Mouse (Mus musculus) heart, embryonic 12.5 days (tissue): ENCODE measurements around the gene Mettl21a. TPM values are rescaled to one million over a fixed set of nuclear protein-coding genes. Genes with fewer than 3 reads are reported as not detected.
A peak's percentile ranks its signal among the peaks of the same experiment; 100 is the strongest.
"Not testable (repeated sequence)": the region's sequence is repeated elsewhere in the genome, so short reads cannot be mapped to it uniquely, and the experiment has no call there.

Experiments used
- ATAC-seq: fragments of 200-750 bp; cut with Nextera tagmentation; 2 replicates; pipeline ENCODE4 v1.8.0; 2017; ENCODE audit warnings: moderate TSS enrichment, moderate library complexity; ENCODE audit not compliant: insufficient number of reproducible peaks, low FRiP score
- H3K27ac ChIP-seq: fragments of 300-500 bp; sonication (generic); 2 replicates; pipeline ENCODE4 v1.5.1; 2016; ENCODE audit warnings: mild to moderate bottlenecking, moderate library complexity; ENCODE audit not compliant: poor library complexity, severe bottlenecking
- H3K27me3 ChIP-seq: fragments of 300-500 bp; sonication (generic); replicated peaks from 2 replicates; pipeline ENCODE4 v1.6.1; 2016; ENCODE audit warnings: mild to moderate bottlenecking, moderate library complexity
- H3K36me3 ChIP-seq: fragments of 300-500 bp; sonication (generic); 2 replicates; pipeline ENCODE4 v1.6.1; 2016; ENCODE audit warnings: mild to moderate bottlenecking, moderate library complexity
- H3K4me1 ChIP-seq: fragments of 300-500 bp; sonication (generic); replicated peaks from 2 replicates; pipeline ENCODE4 v1.6.1; 2016; ENCODE audit warnings: mild to moderate bottlenecking
- H3K4me2 ChIP-seq: fragments of 300-500 bp; sonication (generic); 2 replicates; pipeline ENCODE4 v1.6.1; 2016; ENCODE audit warnings: mild to moderate bottlenecking, moderate library complexity
- H3K4me3 ChIP-seq: fragments of 300-500 bp; sonication (generic); 2 replicates; pipeline ENCODE4 v1.5.1; 2016; ENCODE audit warnings: mild to moderate bottlenecking
- H3K9ac ChIP-seq: fragments of 300-500 bp; sonication (generic); 2 replicates; pipeline ENCODE4 v1.6.1; 2016; ENCODE audit warnings: mild to moderate bottlenecking, moderate library complexity
- H3K9me3 ChIP-seq: fragments of 300-500 bp; sonication (generic); replicated peaks from 2 replicates; pipeline ENCODE4 v1.6.1; 2016; ENCODE audit warnings: mild to moderate bottlenecking, moderate library complexity
- WGBS: fragments of 180-500 bp; shearing (Covaris S2); methylation state at CpG from one replicate; pipeline ENCODE4 v1.1.7; 2016; 5-methylcytosine and 5-hydroxymethylcytosine counted together
- polyA plus RNA-seq: library from polyadenylated mRNA; unstranded; fragments of >200 nt; fragmentation: Nextera tagmentation; extraction: Ambion mirVana; gene quantifications from 2 replicates; pipeline ENCODE4 v1.2.1, GENCODE M21; 2016

Gene Mettl21a
- polyA plus RNA-seq = 9.9 and 11.2 TPM in 2 replicates

DNA sequence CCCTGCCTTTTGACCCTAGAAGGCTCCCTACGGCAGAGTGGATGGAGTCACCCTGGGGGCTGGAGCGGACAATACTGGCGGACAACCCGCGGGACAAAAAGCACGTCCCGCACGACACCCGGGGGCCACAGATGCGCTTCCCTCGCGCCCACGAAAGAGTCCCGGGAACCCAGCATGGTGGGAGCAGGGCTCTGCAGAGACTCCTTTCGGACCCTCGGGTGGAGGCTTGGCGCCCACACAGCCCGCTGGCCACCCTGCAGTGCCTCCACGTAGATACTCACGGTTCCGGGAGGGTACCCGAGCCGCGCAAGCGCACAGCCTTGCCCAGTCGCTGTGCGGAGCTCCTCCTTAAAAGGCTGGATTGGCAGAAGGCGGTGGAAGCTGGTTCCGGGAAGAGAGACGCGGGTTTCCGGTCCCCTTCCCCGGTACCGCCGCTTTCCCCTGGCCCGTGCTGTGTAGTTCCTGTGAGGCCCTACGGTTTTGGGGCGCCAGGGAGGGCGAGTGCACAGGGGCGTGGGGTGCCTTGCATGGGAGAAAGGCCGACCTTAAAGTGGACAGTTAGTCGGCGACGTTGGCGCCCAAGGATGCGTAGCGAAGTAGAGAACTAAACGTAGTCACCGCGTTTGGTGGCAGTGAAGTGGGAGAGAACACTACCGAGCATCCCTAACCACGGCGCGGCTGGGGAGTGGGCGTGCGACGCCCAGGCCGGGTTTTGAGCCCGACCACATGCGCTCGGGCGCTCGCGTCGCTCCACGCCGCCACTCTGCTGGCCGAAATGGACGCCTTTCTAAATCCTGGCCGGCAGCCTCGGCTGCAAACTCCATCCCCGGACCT is at the start of gene Mettl21a:
Gene Mettl21a (minus strand): TSS at position 362 of the 834 bp plus-strand sequence.
- under 1% methylated on average over 72 of the region's 72 CpGs for WGBS
- H3K9me3 ChIP-seq = no peaks in the 10 kb centered on the region
- peak; percentile 93 for ATAC-seq

DNA sequence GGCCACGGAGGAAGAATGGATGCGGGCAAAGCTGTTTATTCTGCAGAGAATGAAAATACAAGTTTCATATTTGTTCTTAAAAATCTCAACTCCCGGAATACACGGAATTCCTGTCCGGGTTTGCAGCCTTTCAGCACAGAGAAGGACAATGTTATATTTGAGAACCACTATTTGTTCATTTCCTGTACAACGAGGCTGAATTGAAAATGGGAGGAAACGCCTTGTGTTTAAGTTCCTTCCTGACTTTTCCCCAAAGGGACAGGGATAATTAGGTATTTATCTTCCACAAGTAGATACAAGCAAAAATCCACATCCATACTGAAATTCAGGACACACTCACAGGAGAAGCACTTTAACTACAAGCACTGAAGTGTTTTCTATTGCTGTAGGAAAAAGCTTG is 41.8 kb upstream of the Mettl21a start:
- no peak for ATAC-seq
- H3K9ac ChIP-seq = no peak overlapping the region
- no peaks in the 10 kb centered on the region for H3K4me1 ChIP-seq
- WGBS = 57% methylated on average over 7 of the region's 7 CpGs
- no peak overlapping the region for H3K4me3 ChIP-seq
- no peaks in the 10 kb centered on the region for H3K36me3 ChIP-seq
- peak overlapping the region; percentile 60; the same call in 1 of the 2 replicates for H3K27ac ChIP-seq
- H3K27me3 ChIP-seq = no peaks in the 10 kb centered on the region
- no peak overlapping the region for H3K4me2 ChIP-seq
- no peaks in the 10 kb centered on the region for H3K9me3 ChIP-seq

More for the DNA sequence above, at the start of gene Mettl21a:
- H3K27ac ChIP-seq = peak within 1 kb of the TSS; percentile 91
- peaks cover 7% of the 10 kb centered on the region for H3K36me3 ChIP-seq
- H3K4me1 ChIP-seq = peaks cover 6% of the 10 kb centered on the region; the same call in 1 of the 2 replicates
- peak within 1 kb of the TSS; percentile 86 for H3K9ac ChIP-seq
- no peaks in the 10 kb centered on the region for H3K27me3 ChIP-seq
- H3K4me2 ChIP-seq = peak within 1 kb of the TSS; percentile 72
- peak within 1 kb of the TSS; percentile 70 for H3K4me3 ChIP-seq

DNA sequence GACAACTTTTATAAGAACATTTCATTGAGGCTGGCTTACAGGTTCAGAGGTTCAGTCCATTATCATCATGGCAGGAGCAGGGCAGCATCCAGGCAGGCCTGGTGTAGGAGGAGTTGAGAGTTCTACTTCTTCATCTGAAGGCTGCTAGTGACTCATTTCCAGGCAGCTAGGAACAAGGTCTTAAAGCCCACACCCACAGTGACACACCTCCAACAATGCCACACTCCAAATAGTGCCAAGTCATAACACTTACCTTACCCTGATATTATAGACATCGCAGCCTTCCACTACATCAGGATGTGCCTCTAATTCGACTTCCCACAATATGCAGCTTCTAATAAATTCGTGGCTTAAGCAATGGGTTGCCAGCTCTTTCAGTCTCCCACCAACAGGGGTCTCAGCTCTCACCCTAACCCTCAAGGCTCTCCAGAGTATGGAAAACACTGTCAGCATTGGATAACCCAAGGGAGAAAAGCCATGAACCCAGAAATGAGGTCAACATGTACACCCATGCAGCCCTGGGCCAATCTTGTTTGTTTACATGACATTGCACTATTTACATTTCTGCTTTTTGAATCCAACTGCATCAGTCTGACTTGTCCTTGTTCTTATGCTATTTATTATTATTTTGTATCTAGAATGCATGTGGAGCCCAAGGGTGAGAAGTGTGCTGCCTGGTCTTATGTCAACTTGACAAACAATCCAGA is 39.5 kb upstream of the Mettl21a start:
- Histone ChIP-seq H3K27ac (no peak overlapping the region), H3K36me3 (no peaks in the 10 kb centered on the region), H3K9me3 (no peaks in the 10 kb centered on the region), H3K27me3 (no peaks in the 10 kb centered on the region), H3K4me1 (no peaks in the 10 kb centered on the region), H3K4me3 (no peak overlapping the region), H3K4me2 (no peak overlapping the region), H3K9ac (no peak overlapping the region)
- 80% methylated on average over 3 of the region's 3 CpGs for WGBS
- no peak for ATAC-seq

DNA sequence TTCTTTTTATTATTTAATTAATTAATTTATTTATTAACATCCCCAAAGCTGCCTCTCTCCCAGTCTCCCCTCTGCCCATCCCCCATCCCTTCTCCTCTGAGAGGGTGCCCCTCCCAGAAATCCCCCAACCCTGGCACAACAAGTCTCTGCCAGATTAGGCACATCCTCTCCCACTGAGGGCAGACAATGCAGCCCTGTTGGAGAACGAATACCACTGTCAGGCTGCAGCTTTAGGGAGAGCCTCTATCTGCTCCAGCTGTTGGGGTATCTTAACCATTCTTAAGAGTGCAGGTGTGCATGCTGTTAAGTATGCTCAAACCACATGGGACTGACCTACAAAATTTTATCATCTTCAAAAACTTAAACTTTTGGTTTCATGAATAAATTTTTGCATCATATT is 38.4 kb upstream of the Mettl21a start:
- no peak overlapping the region for H3K4me2 ChIP-seq
- no peak overlapping the region for H3K4me3 ChIP-seq
- H3K27me3 ChIP-seq = no peaks in the 10 kb centered on the region
- H3K9ac ChIP-seq = no peak overlapping the region
- H3K9me3 ChIP-seq = no peaks in the 10 kb centered on the region
- ATAC-seq = no peak
- H3K27ac ChIP-seq = no peak overlapping the region
- no peaks in the 10 kb centered on the region for H3K4me1 ChIP-seq
- 20% methylated on average over 1 of the region's 1 CpGs for WGBS
- H3K36me3 ChIP-seq = no peaks in the 10 kb centered on the region

DNA sequence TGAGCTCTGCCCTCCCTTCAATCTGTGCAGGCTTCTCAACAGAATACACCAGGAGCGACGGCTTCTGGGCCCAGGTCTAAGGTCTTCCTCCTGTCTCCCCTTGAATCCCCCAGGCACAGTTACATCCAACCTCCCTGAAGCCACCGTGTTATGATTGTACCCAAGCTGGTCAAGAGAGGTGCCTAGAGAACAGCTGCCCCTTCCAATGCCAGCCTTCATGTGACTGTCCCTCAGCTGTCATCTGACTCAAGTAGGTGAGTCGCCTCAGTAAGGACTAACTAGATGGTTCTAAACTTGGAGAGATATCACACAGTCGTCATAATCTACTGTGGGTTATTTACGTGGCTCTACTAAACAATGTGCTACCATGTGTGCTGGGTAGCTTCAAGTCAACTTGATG is 36.7 kb upstream of the Mettl21a start:
- Histone ChIP-seq H3K9me3 (no peaks in the 10 kb centered on the region), H3K9ac (no peak overlapping the region), H3K27me3 (no peaks in the 10 kb centered on the region), H3K36me3 (no peaks in the 10 kb centered on the region), H3K4me1 (no peaks in the 10 kb centered on the region; the same call in 1 of the 2 replicates), H3K4me3 (no peak overlapping the region), H3K27ac (no peak overlapping the region), H3K4me2 (no peak overlapping the region)
- 86% methylated on average over 6 of the region's 6 CpGs for WGBS
- no peak for ATAC-seq

DNA sequence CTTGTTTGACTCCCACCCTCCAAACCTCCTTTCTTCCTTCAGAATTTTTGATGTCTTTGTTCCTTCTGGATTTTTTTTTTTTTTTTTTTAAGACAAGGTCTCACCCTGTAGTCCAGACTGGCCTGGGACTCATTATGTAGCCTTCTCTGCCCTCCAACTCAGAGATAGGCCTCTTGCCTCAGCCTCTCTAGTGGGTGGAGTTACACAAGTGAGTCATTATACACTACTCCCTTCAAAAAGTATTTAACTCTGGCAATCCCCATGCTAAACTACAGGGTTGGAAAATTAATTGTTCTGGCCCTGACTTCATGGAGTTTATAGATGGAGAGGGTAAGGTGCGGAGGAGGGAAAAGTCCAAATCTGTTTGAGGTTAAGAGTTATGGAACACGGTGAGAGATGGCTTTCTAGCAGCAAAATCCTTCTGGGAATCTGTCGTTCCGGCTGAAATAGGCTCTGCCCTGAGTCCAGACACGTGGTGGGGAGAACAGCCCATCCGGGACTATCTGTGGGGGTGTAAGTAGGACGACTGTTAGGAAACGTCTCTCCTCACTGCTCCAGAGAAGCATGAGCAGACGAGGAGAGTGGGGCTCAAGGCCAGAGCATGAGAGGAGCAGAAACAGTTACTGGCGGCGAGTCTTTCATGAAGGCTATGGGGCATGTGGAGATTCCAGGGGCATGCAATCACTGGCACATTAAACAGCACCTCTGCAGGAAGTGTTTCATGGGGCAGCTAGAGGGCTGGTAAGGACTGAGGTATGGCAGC is 32.5 kb upstream of the Mettl21a start:
- 58% methylated on average over 11 of the region's 11 CpGs for WGBS
- no peak overlapping the region for H3K27ac ChIP-seq
- H3K9me3 ChIP-seq = no peaks in the 10 kb centered on the region
- H3K4me2 ChIP-seq = no peak overlapping the region
- H3K36me3 ChIP-seq = no peaks in the 10 kb centered on the region
- H3K27me3 ChIP-seq = no peaks in the 10 kb centered on the region
- no peak for ATAC-seq
- no peak overlapping the region for H3K9ac ChIP-seq
- H3K4me3 ChIP-seq = no peak overlapping the region
- H3K4me1 ChIP-seq = peaks cover 3% of the 10 kb centered on the region; the same call in 1 of the 2 replicates

DNA sequence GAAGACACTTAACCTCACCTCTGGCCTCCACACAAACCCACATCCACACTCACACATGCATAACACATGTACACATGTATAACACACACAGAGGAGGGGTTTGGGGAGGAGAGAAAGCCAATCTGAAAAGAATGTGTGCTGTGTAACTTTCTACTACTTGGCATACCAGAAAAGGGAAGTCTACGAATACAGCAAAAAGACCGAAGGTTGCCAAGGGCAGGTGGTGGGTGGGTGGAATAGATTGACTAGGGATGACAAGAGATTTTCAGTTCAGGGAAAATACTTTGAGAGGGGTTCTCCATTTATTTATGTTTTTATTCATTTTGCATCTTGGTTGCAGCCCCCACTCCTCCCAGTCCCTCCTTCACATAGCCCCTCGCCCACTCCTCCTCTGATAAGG is 27.5 kb upstream of the Mettl21a start:
- H3K9ac ChIP-seq = no peak overlapping the region
- no peaks in the 10 kb centered on the region for H3K27me3 ChIP-seq
- no peaks in the 10 kb centered on the region for H3K36me3 ChIP-seq
- H3K4me2 ChIP-seq = no peak overlapping the region
- no peaks in the 10 kb centered on the region for H3K9me3 ChIP-seq
- H3K27ac ChIP-seq = no peak overlapping the region
- no peak overlapping the region for H3K4me3 ChIP-seq
- WGBS = 90% methylated on average over 3 of the region's 3 CpGs
- ATAC-seq = no peak
- peaks cover 3% of the 10 kb centered on the region; the same call in 1 of the 2 replicates for H3K4me1 ChIP-seq

DNA sequence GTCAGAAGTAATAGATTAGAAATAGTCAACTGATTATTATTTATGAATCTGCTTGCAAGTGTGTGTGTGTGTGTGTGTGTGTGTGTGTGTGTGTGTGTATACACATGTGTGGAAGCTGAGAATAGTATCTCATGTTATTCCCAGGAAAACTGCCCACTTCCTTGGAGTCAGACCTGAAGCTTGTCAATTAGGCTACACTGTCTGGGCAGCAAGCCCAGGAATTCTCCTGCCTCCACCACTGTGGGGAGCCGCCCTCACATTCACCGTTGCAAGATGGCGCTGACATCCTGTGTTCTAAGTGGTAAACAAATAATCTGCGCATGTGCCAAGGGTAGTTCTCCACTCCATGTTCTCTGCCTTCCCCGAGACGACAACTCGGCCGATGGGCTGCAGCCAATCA is 25.5 kb upstream of the Mettl21a start:
- H3K9ac ChIP-seq, H3K27me3 ChIP-seq, H3K27ac ChIP-seq, ATAC-seq, H3K4me3 ChIP-seq, H3K9me3 ChIP-seq, H3K4me2 ChIP-seq, H3K4me1 ChIP-seq, H3K36me3 ChIP-seq: not testable (repeated sequence)
- 87% methylated on average over 8 of the region's 8 CpGs for WGBS

DNA sequence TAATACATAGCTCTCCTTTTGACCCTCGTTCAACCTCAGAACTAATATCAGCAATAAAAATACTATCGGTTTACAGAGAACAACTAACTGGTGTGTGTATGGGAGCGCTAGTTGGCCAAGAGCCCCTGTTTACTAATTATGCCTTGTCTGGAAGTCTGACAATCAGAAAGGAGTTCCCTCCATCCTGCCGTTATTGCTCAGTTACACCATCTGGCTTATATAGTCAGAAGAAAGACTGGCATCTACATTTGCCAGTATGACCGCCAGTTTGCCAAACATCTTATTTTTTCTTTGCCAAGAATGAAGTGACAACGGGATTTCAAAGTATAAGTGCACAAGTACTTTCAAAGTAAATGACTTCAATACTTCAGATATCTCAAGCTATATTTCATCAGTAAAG is 24.0 kb upstream of the Mettl21a start:
- no peaks in the 10 kb centered on the region for H3K9me3 ChIP-seq
- no peak overlapping the region for H3K4me3 ChIP-seq
- no peak overlapping the region for H3K27ac ChIP-seq
- H3K9ac ChIP-seq = no peak overlapping the region
- no peaks in the 10 kb centered on the region for H3K36me3 ChIP-seq
- no peak for ATAC-seq
- no peak overlapping the region for H3K4me2 ChIP-seq
- H3K27me3 ChIP-seq = no peaks in the 10 kb centered on the region
- 0 out of 2 replicates have a peak, but pooled peaks cover 3% of the 10 kb centered on the region for H3K4me1 ChIP-seq
- 87% methylated on average over 6 of the region's 6 CpGs for WGBS

DNA sequence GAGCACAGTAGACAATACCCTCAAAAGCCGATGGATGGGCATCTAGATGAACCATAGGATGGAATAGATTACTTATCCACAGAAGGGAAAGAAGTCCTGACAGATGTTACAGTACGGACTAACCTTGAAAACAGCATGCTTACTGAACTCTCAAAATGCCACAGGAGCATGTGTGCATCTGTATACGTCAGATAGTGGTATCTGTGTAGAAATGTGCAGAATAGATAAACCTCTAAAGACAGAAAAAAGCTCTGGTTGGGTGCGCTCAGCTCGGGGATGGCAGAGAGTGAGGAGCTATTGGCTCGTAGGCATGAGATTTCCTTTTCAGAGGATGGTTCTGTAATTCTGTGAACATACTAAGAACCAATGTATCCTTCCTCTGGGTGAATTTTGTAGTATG is 22.2 kb upstream of the Mettl21a start:
- Histone ChIP-seq H3K9ac (no peak overlapping the region), H3K36me3 (no peaks in the 10 kb centered on the region), H3K4me1 (peaks cover 7% of the 10 kb centered on the region; the same call in 1 of the 2 replicates), H3K4me3 (no peak overlapping the region), H3K9me3 (no peaks in the 10 kb centered on the region), H3K27me3 (no peaks in the 10 kb centered on the region), H3K27ac (no peak overlapping the region), H3K4me2 (no peak overlapping the region)
- 73% methylated on average over 6 of the region's 6 CpGs for WGBS
- ATAC-seq = no peak

DNA sequence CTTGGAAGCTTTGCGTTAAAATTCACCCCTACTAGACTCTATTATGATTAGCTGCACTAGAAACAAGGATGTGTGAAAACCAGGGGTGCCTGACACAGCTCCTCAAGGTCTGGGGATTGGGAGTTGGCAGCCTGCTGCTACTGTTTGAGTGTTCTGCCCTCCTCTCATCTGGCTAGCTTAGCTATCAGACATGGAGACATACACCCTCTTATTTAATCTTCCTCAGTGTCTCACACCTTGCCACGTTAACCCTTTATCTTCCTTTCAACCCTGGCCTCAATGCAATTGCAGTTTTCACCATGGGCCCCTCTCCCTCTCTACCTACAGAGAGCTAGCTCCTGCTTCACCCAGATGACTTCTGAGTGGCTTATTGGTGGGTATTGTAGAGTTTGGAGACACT is 18.6 kb upstream of the Mettl21a start:
- ATAC-seq = no peak
- 41% methylated on average over 2 of the region's 2 CpGs for WGBS
- Histone ChIP-seq H3K9me3 (no peaks in the 10 kb centered on the region), H3K27ac (no peak overlapping the region), H3K27me3 (no peaks in the 10 kb centered on the region), H3K4me3 (no peak overlapping the region), H3K4me1 (peaks cover 16% of the 10 kb centered on the region; the same call in 1 of the 2 replicates), H3K9ac (no peak overlapping the region), H3K4me2 (no peak overlapping the region), H3K36me3 (no peaks in the 10 kb centered on the region)
